31 mouse cellular contexts compared by ENCODE assay signal in genomic region chr16:43599707-43600106, GRCm38 (mm10).
DNase-seq lines count a peak whose midpoint lies in the region; ATAC-seq and TF ChIP-seq lines count a peak whose summit lies in the region.
"Had no signal": no experiment of that assay in that cellular context is flagged by ENCODE, and none has a peak within 500 bp of the region (broad histone marks: within the 10 kb centered on the region; RNA-seq: fewer than 3 reads in every experiment).

No protein-coding gene starts in this region.

- no peak for TF ChIP-seq CTCF in gastrocnemius, adult 2 months (IDR thresholded peaks at IDR 0.05)
- no peak for TF ChIP-seq CTCF in CH12.LX (conservative IDR thresholded peaks at IDR 0.05 in 1 of 2, IDR thresholded peaks at IDR 0.05 in 1 of 2; ENCODE audit: low read depth in 2 of 2, low read length in 2 of 2)

- no peaks in the 10 kb centered on the region for H3K27me3 ChIP-seq in CH12.LX (replicated peaks)
- H3K27me3 ChIP-seq: embryonic facial prominence, embryonic 13.5 days; forebrain, embryonic 12.5 days; forebrain, embryonic 15.5 days; heart, embryonic 13.5 days; intestine, embryonic 15.5 days had no signal

- no peak overlapping the region for H3K4me3 ChIP-seq in gastrocnemius, adult 2 months
- H3K4me3 ChIP-seq in CH12.LX (replicated peaks in 1 of 3; ENCODE audit: low read depth in 2 of 3, low read length in 2 of 3, poor library complexity in 1 of 3) = no peak overlapping the region
- H3K4me3 ChIP-seq: embryonic facial prominence, embryonic 10.5 days; embryonic facial prominence, embryonic 13.5 days; erythroblast, embryonic 14.5 days; forebrain, embryonic 12.5 days; forebrain, embryonic 15.5 days; heart, embryonic 10.5 days; heart, embryonic 13.5 days; intestine, embryonic 15.5 days had no signal

- in situ Hi-C loops in CH12.LX (cut with MboI; ENCODE audit: low pct_ligation_motif_present, low pct_unique_long_range_greater_than_20kb, low sequenced_read_pairs) = no loop called here

- H3K36me3 ChIP-seq in CH12.LX (replicated peaks in 1 of 2; ENCODE audit: control insufficient read depth in 1 of 2, insufficient read depth in 1 of 2, low read length in 1 of 2) = peaks cover 59 to 94% of the 10 kb centered on the region in 2 experiments
- H3K36me3 ChIP-seq: embryonic facial prominence, embryonic 10.5 days; embryonic facial prominence, embryonic 13.5 days; intestine, embryonic 15.5 days had no signal

- 0 out of 2 replicates have a peak, but pooled peaks have one; percentile 34 for ATAC-seq in erythroid progenitor cell, adult 5-6 weeks (replicated peaks; ENCODE audit: low FRiP score, poor library complexity, severe bottlenecking)
- ATAC-seq: forebrain, embryonic 15.5 days; hindbrain, postnatal 0 days; intestine, embryonic 15.5 days had no signal

- peaks cover 25% of the 10 kb centered on the region for H3K79me2 ChIP-seq in CH12.LX (replicated peaks; ENCODE audit: control insufficient read depth, extremely low read depth, insufficient read depth, poor library complexity, severe bottlenecking)

- H3K4me2 ChIP-seq in CH12.LX (ENCODE audit: insufficient read depth, low read depth, poor library complexity, severe bottlenecking) = no peak overlapping the region
- H3K4me2 ChIP-seq: embryonic facial prominence, embryonic 13.5 days; forebrain, embryonic 12.5 days; forebrain, embryonic 15.5 days; heart, embryonic 13.5 days; hindbrain, embryonic 14.5 days; intestine, embryonic 15.5 days had no signal

- peaks cover 13 to 64% of the 10 kb centered on the region in 2 experiments for H3K4me1 ChIP-seq in CH12.LX (ENCODE audit: control insufficient read depth in 1 of 2, insufficient read depth in 2 of 2)
- H3K4me1 ChIP-seq: intestine, embryonic 15.5 days had no signal

- no peak overlapping the region for H3K9ac ChIP-seq in CH12.LX (ENCODE audit: insufficient read depth, low read depth)
- H3K9ac ChIP-seq: embryonic facial prominence, embryonic 13.5 days; forebrain, embryonic 12.5 days; forebrain, embryonic 15.5 days; heart, embryonic 13.5 days; hindbrain, embryonic 14.5 days; intestine, embryonic 15.5 days had no signal

- DNase-seq in gastrocnemius, adult 2 months = no peak
- no peak for DNase-seq in gastrocnemius, adult 8-10 months (ENCODE audit: low spot score in 2 of 2)
- peak; percentile 25 for DNase-seq in CD4-positive, CD25-positive, alpha-beta regulatory T cell, adult 2 months (ENCODE audit: low read depth, low spot score)
- DNase-seq in CH12.LX (ENCODE audit: extremely low read depth) = no peak
- no peak for DNase-seq in cerebellum, adult 9-11 months
- DNase-seq in B cell, adult 2 months = no peak
- DNase-seq in testis, postnatal 14 days (ENCODE audit: low spot score) = no peak
- DNase-seq: adrenal gland, adult 8-10 months; adrenal gland, postnatal 36 days; cerebellum, adult 11 months; cerebellum, adult 2 months; cerebellum, postnatal 10 days; cerebellum, postnatal 36 days; embryo, embryonic 11 days; gastrocnemius, postnatal 14 days; heart, adult 18-20 months; heart, postnatal 14 days; heart, postnatal 4 days; kidney, adult 11 months; kidney, adult 8-10 months had no signal

- TF ChIP-seq RAD21 in CH12.LX (IDR thresholded peaks at IDR 0.05; ENCODE audit: low read depth, low read length) = no peak

- intact Hi-C loops in gastrocnemius, adult 2 months (cut with DNase I) = loop anchor here (10.0 kb wide), 2 partner anchors 685 to 765 kb away; no protein-coding TSS in a partner anchor

- no peaks in the 10 kb centered on the region for H3K9me3 ChIP-seq in CH12.LX (replicated peaks; ENCODE audit: low read length)
- H3K9me3 ChIP-seq: embryonic facial prominence, embryonic 10.5 days; embryonic facial prominence, embryonic 13.5 days; forebrain, embryonic 12.5 days; forebrain, embryonic 15.5 days; heart, embryonic 10.5 days; heart, embryonic 13.5 days; intestine, embryonic 15.5 days had no signal

- no peak for TF ChIP-seq EP300 in CH12.LX (IDR thresholded peaks at IDR 0.05; ENCODE audit: low read length)

- peak overlapping the region; percentile 32 for H3K27ac ChIP-seq in gastrocnemius, adult 2 months
- peak overlapping the region; percentile 22; the same call in 1 of the 2 replicates for H3K27ac ChIP-seq in CH12.LX (ENCODE audit: insufficient read depth, low read depth)
- H3K27ac ChIP-seq: embryonic facial prominence, embryonic 10.5 days; embryonic facial prominence, embryonic 13.5 days; forebrain, embryonic 12.5 days; forebrain, embryonic 15.5 days; heart, embryonic 10.5 days; heart, embryonic 13.5 days; hindbrain, embryonic 14.5 days; hindbrain, postnatal 0 days; intestine, embryonic 15.5 days had no signal

- TF ChIP-seq POLR2A in CH12.LX (IDR thresholded peaks at IDR 0.05; ENCODE audit: low read depth, low read length) = no peak

- dilution Hi-C loops in CH12.LX (cut with MboI; ENCODE audit: extremely low pct_ligation_motif_present, extremely low pct_unique_long_range_greater_than_20kb, low sequenced_read_pairs) = no loop called here

TF ChIP-seq in CH12.LX, 34 proteins besides CTCF, POLR2A, EP300 and RAD21:
- TF ChIP-seq MEF2A (IDR thresholded peaks at IDR 0.05; ENCODE audit: borderline replicate concordance, low read depth, low read length) (no peak), CHD2 (IDR thresholded peaks at IDR 0.05; ENCODE audit: low read length) (no peak)
